9 mouse cellular contexts compared by ENCODE assay signal in genomic region chr1:132609048-132609634, GRCm38 (mm10).
A peak's percentile ranks its signal among the peaks of the same experiment; 100 is the strongest.
DNase-seq lines count a peak whose midpoint lies in the region; ATAC-seq and TF ChIP-seq lines count a peak whose summit lies in the region.
"Had no signal": no experiment of that assay in that cellular context is flagged by ENCODE, and none has a peak within 500 bp of the region (broad histone marks: within the 10 kb centered on the region; RNA-seq: fewer than 3 reads in every experiment).

No protein-coding gene starts in this region.

- H3K4me2 ChIP-seq in CH12.LX (ENCODE audit: insufficient read depth, low read depth, poor library complexity, severe bottlenecking): no peak overlapping the region
- no peak overlapping the region for H3K4me2 ChIP-seq in forebrain, embryonic 14.5 days (ENCODE audit: low read length)
- no peak overlapping the region for H3K4me2 ChIP-seq in midbrain, embryonic 14.5 days (ENCODE audit: low read length)
- H3K4me2 ChIP-seq in stomach, postnatal 0 days (replicated peaks; ENCODE audit: low read depth): no peak overlapping the region
- H3K4me2 ChIP-seq: embryonic facial prominence, embryonic 12.5 days had no signal

- H3K27ac ChIP-seq in CH12.LX (ENCODE audit: insufficient read depth, low read depth): no peak overlapping the region
- no peak overlapping the region for H3K27ac ChIP-seq in forebrain, embryonic 14.5 days (ENCODE audit: low read depth, low read length)
- no peak overlapping the region for H3K27ac ChIP-seq in midbrain, embryonic 14.5 days (replicated peaks; ENCODE audit: low read depth, low read length)
- no peak overlapping the region for H3K27ac ChIP-seq in stomach, postnatal 0 days (replicated peaks)
- H3K27ac ChIP-seq: embryonic facial prominence, embryonic 12.5 days had no signal

- H3K27me3 ChIP-seq in CH12.LX (replicated peaks): peaks cover 93% of the 10 kb centered on the region
- no peaks in the 10 kb centered on the region for H3K27me3 ChIP-seq in forebrain, embryonic 14.5 days (replicated peaks; ENCODE audit: control insufficient read depth, insufficient read depth, low read length)
- H3K27me3 ChIP-seq in midbrain, embryonic 14.5 days (ENCODE audit: control insufficient read depth, insufficient read depth, low read length): no peaks in the 10 kb centered on the region
- no peaks in the 10 kb centered on the region for H3K27me3 ChIP-seq in stomach, postnatal 0 days (ENCODE audit: control insufficient read depth, insufficient read depth, low read length)
- H3K27me3 ChIP-seq: embryonic facial prominence, embryonic 12.5 days had no signal

- TF ChIP-seq POLR2A in CH12.LX (IDR thresholded peaks at IDR 0.05; ENCODE audit: low read depth, low read length): no peak

- H3K79me2 ChIP-seq in CH12.LX (replicated peaks; ENCODE audit: control insufficient read depth, extremely low read depth, insufficient read depth, poor library complexity, severe bottlenecking): no peaks in the 10 kb centered on the region

- H3K9me3 ChIP-seq in CH12.LX (replicated peaks; ENCODE audit: low read length): no peaks in the 10 kb centered on the region
- H3K9me3 ChIP-seq in forebrain, embryonic 14.5 days (replicated peaks; ENCODE audit: control insufficient read depth, low read length): no peaks in the 10 kb centered on the region
- H3K9me3 ChIP-seq in midbrain, embryonic 14.5 days (ENCODE audit: control insufficient read depth, low read length): no peaks in the 10 kb centered on the region
- H3K9me3 ChIP-seq in stomach, postnatal 0 days (ENCODE audit: control insufficient read depth, low read length): no peaks in the 10 kb centered on the region
- H3K9me3 ChIP-seq: embryonic facial prominence, embryonic 12.5 days had no signal

- H3K9ac ChIP-seq in CH12.LX (ENCODE audit: insufficient read depth, low read depth): no peak overlapping the region
- H3K9ac ChIP-seq in forebrain, embryonic 14.5 days (ENCODE audit: low read length): no peak overlapping the region
- H3K9ac ChIP-seq in midbrain, embryonic 14.5 days (replicated peaks; ENCODE audit: low read length): no peak overlapping the region
- H3K9ac ChIP-seq in stomach, postnatal 0 days (ENCODE audit: low read length): no peak overlapping the region
- H3K9ac ChIP-seq: embryonic facial prominence, embryonic 12.5 days had no signal

- no peaks in the 10 kb centered on the region for H3K4me1 ChIP-seq in CH12.LX (ENCODE audit: control insufficient read depth in 1 of 2, insufficient read depth in 2 of 2)
- no peaks in the 10 kb centered on the region for H3K4me1 ChIP-seq in forebrain, embryonic 14.5 days (ENCODE audit: control insufficient read depth, insufficient read depth, low read length)
- no peaks in the 10 kb centered on the region for H3K4me1 ChIP-seq in midbrain, embryonic 14.5 days (ENCODE audit: control insufficient read depth, insufficient read depth, low read length)
- H3K4me1 ChIP-seq in stomach, postnatal 0 days (replicated peaks; ENCODE audit: control insufficient read depth, insufficient read depth): no peaks in the 10 kb centered on the region
- H3K4me1 ChIP-seq: embryonic facial prominence, embryonic 12.5 days had no signal

- no peaks in the 10 kb centered on the region for H3K36me3 ChIP-seq in CH12.LX (replicated peaks in 1 of 2; ENCODE audit: control insufficient read depth in 1 of 2, insufficient read depth in 1 of 2, low read length in 1 of 2)
- H3K36me3 ChIP-seq in forebrain, embryonic 14.5 days (ENCODE audit: control insufficient read depth, insufficient read depth, low read length): peaks cover 68% of the 10 kb centered on the region
- peaks cover 79% of the 10 kb centered on the region for H3K36me3 ChIP-seq in midbrain, embryonic 14.5 days (ENCODE audit: control insufficient read depth, insufficient read depth, low read length)
- no peaks in the 10 kb centered on the region for H3K36me3 ChIP-seq in stomach, postnatal 0 days (ENCODE audit: control insufficient read depth, insufficient read depth, low read length)
- H3K36me3 ChIP-seq: embryonic facial prominence, embryonic 12.5 days had no signal

- peak; percentile 60; the same call in 1 of the 2 replicates for ATAC-seq in forebrain, embryonic 14.5 days
- ATAC-seq in midbrain, embryonic 14.5 days (ENCODE audit: low FRiP score, low TSS enrichment): no peak; the same call in 1 of the 2 replicates
- 0 out of 2 replicates have a peak, but pooled peaks have one; percentile 57 for ATAC-seq in stomach, postnatal 0 days (ENCODE audit: low FRiP score, low TSS enrichment)

- peak; percentile 52 for TF ChIP-seq RAD21 in CH12.LX (IDR thresholded peaks at IDR 0.05; ENCODE audit: low read depth, low read length)

- TF ChIP-seq CTCF in CH12.LX (conservative IDR thresholded peaks at IDR 0.05 in 1 of 2, IDR thresholded peaks at IDR 0.05 in 1 of 2; ENCODE audit: low read depth in 2 of 2, low read length in 2 of 2): peak; percentile 70 to 75
- peak; percentile 81 for TF ChIP-seq CTCF in stomach, postnatal 0 days (IDR thresholded peaks at IDR 0.05; ENCODE audit: low read depth)

- in situ Hi-C loops in CH12.LX (cut with MboI; ENCODE audit: low pct_ligation_motif_present, low pct_unique_long_range_greater_than_20kb, low sequenced_read_pairs): no loop called here

- DNase-seq in heart, postnatal 10 days: peak; percentile 60 to 78
- no peak for DNase-seq in heart, adult 9 months (ENCODE audit: low spot score in 2 of 2)
- DNase-seq in CH12.LX (ENCODE audit: extremely low read depth): peak; percentile 65
- peak; percentile 68 for DNase-seq in brain, adult 2 months (ENCODE audit: low read depth, low spot score)
- DNase-seq in forebrain, embryonic 14.5 days (ENCODE audit: low spot score): peak; percentile 73
- peak; percentile 69 to 71 for DNase-seq in layer of hippocampus, postnatal 14 days (ENCODE audit: low spot score in 2 of 2)
- DNase-seq in midbrain, embryonic 14.5 days: peak; percentile 82
- peak; percentile 57 for DNase-seq in stomach, postnatal 0 days (ENCODE audit: low spot score)

- no peak overlapping the region for H3K4me3 ChIP-seq in CH12.LX (replicated peaks in 1 of 3; ENCODE audit: low read depth in 2 of 3, low read length in 2 of 3, poor library complexity in 1 of 3)
- H3K4me3 ChIP-seq in forebrain, embryonic 14.5 days (ENCODE audit: low read depth, low read length): no peak overlapping the region
- H3K4me3 ChIP-seq in midbrain, embryonic 14.5 days (replicated peaks; ENCODE audit: low read depth, low read length): no peak overlapping the region
- H3K4me3 ChIP-seq in stomach, postnatal 0 days (ENCODE audit: low read depth, low read length): no peak overlapping the region
- H3K4me3 ChIP-seq: embryonic facial prominence, embryonic 12.5 days had no signal

- dilution Hi-C loops in CH12.LX (cut with MboI; ENCODE audit: extremely low pct_ligation_motif_present, extremely low pct_unique_long_range_greater_than_20kb, low sequenced_read_pairs): no loop called here

- TF ChIP-seq EP300 in CH12.LX (IDR thresholded peaks at IDR 0.05; ENCODE audit: low read length): no peak
- no peak for TF ChIP-seq EP300 in stomach, postnatal 0 days (optimal IDR thresholded peaks at IDR 0.05)

- intact Hi-C loops in heart, postnatal 10 days (cut with DNase I): loop anchor here (10.0 kb wide), 1 partner anchor 204 kb away; no protein-coding TSS in a partner anchor

- 41% methylated on average over 4 of the region's 4 CpGs for WGBS in forebrain, embryonic 14.5 days
- 38% methylated on average over 4 of the region's 4 CpGs for WGBS in midbrain, embryonic 14.5 days
- WGBS in stomach, postnatal 0 days: 32% methylated on average over 4 of the region's 4 CpGs

TF ChIP-seq in CH12.LX, 34 proteins besides CTCF, POLR2A, EP300 and RAD21:
- TF ChIP-seq SMC3 (IDR thresholded peaks at IDR 0.05; ENCODE audit: low read depth, low read length) (peak; percentile 56), ZC3H11A (IDR thresholded peaks at IDR 0.05; ENCODE audit: low read depth, low read length) (no peak)

Comparison
In these comparisons a context has a peak if more than half of its experiments do, and no peak if none do; other contexts are left out.
1. DNase-seq: peak in heart, postnatal 10 days (2 of 2), CH12.LX (single experiment), brain, adult 2 months (single experiment), forebrain, embryonic 14.5 days (single experiment), layer of hippocampus, postnatal 14 days (2 of 2), midbrain, embryonic 14.5 days (single experiment) and stomach, postnatal 0 days (single experiment); none in heart, adult 9 months (0 of 2).